Comparison of ENCODE assay signal across 27 mouse cellular contexts in the genomic region with DNA sequence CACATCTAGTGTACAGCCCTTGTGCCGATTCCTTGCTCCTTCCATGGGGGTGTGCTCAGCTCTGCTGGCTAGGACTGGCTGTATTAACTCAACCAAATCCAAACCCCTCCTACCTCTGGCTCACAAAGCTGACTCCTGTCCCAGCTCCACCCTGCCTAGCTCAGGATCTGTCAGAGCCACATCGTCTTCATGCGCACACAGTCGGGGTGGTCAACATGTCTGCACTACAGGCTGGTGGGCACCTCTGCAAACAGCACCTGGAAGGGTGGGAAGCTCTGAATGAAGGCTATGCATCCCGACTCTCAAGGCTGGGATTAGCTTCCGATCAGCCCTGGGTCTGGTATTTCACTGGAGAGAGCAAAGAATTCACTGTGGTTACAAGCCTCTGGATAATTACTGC.
DNase-seq lines count a peak whose midpoint lies in the region; ATAC-seq and TF ChIP-seq lines count a peak whose summit lies in the region.
"Had no signal": no experiment of that assay in that cellular context is flagged by ENCODE, and none has a peak within 500 bp of the region (broad histone marks: within the 10 kb centered on the region; RNA-seq: fewer than 3 reads in every experiment).

No protein-coding gene starts in this region.

- H3K79me2 ChIP-seq in myocyte (ENCODE audit: control insufficient read depth, insufficient read depth) = no peaks in the 10 kb centered on the region

- TF ChIP-seq CTCF in G1E (IDR thresholded peaks at IDR 0.05; ENCODE audit: low read depth, low read length) = no peak

- TF ChIP-seq POLR2A in myocyte (IDR thresholded peaks at IDR 0.05; ENCODE audit: insufficient read length, low read depth) = peak; percentile 65

- H3K9me3 ChIP-seq in G1E (replicated peaks) = peaks cover 91% of the 10 kb centered on the region
- H3K9me3 ChIP-seq: forebrain, embryonic 15.5 days; intestine, embryonic 15.5 days had no signal

- no peak for ATAC-seq in G1E (ENCODE audit: extremely low read depth, insufficient number of reproducible peaks, low FRiP score, poor library complexity, severe bottlenecking)
- ATAC-seq: forebrain, embryonic 15.5 days; hindbrain, embryonic 16.5 days; intestine, embryonic 15.5 days had no signal

- H3K4me3 ChIP-seq in G1E (ENCODE audit: low read depth, low read length) (peak overlapping the region; percentile 13; the same call in 1 of the 2 replicates), myocyte (peak overlapping the region; percentile 22)
- H3K4me3 ChIP-seq: forebrain, embryonic 12.5 days; forebrain, embryonic 15.5 days; heart, embryonic 12.5 days; heart, embryonic 15.5 days; hindbrain, embryonic 10.5 days; hindbrain, embryonic 13.5 days; intestine, embryonic 15.5 days had no signal

- peak; percentile 11 for DNase-seq in gastrocnemius, adult 18-20 months (ENCODE audit: low spot score)
- no peak for DNase-seq in gastrocnemius, postnatal 10 days
- DNase-seq in gastrocnemius, postnatal 25 days = peak; percentile 16
- DNase-seq in gastrocnemius, adult 8-10 months (ENCODE audit: low spot score in 2 of 2) = no peak
- no peak for DNase-seq in G1E (ENCODE audit: low spot score)
- no peak for DNase-seq in ovary, adult 18-20 months (ENCODE audit: low spot score)
- DNase-seq: adrenal gland, adult 2 months; adrenal gland, postnatal 14 days; B cell, adult 2 months; cerebellum, adult 11 months; cerebellum, adult 2 months; cerebellum, adult 9-11 months; cerebellum, postnatal 25 days; heart, adult 18-20 months; heart, postnatal 10 days; heart, postnatal 36 days; kidney, adult 11 months had no signal

- no peaks in the 10 kb centered on the region for H3K36me3 ChIP-seq in G1E (replicated peaks)
- no peaks in the 10 kb centered on the region for H3K36me3 ChIP-seq in myocyte (ENCODE audit: control insufficient read depth, insufficient read depth)
- H3K36me3 ChIP-seq: forebrain, embryonic 12.5 days; forebrain, embryonic 15.5 days; heart, embryonic 12.5 days; heart, embryonic 15.5 days; hindbrain, embryonic 10.5 days; hindbrain, embryonic 13.5 days; intestine, embryonic 15.5 days had no signal

- no peaks in the 10 kb centered on the region for H3K4me1 ChIP-seq in G1E (ENCODE audit: insufficient read depth, low read depth, low read length)
- H3K4me1 ChIP-seq: heart, embryonic 12.5 days; heart, embryonic 15.5 days had no signal

- H3K27me3 ChIP-seq in G1E (ENCODE audit: insufficient read depth, low read length) = no peaks in the 10 kb centered on the region
- H3K27me3 ChIP-seq in myocyte (ENCODE audit: control insufficient read depth, insufficient read depth, insufficient read length) = no peaks in the 10 kb centered on the region
- H3K27me3 ChIP-seq: CH12.LX; forebrain, embryonic 12.5 days; forebrain, embryonic 15.5 days; heart, embryonic 12.5 days; heart, embryonic 15.5 days; intestine, embryonic 15.5 days had no signal

- H3K4me2 ChIP-seq in myocyte (ENCODE audit: low read depth) = peak overlapping the region; percentile 66
- H3K4me2 ChIP-seq: forebrain, embryonic 12.5 days; forebrain, embryonic 15.5 days; heart, embryonic 12.5 days; heart, embryonic 15.5 days; hindbrain, embryonic 13.5 days; intestine, embryonic 15.5 days had no signal

- H3ac ChIP-seq in myocyte (ENCODE audit: control insufficient read depth, insufficient read length) = no peak overlapping the region

TF ChIP-seq in myocyte, 11 proteins besides CTCF, POLR2A, EP300 and RAD21:
- TF ChIP-seq POLR2AphosphoS2 (IDR thresholded peaks at IDR 0.05; ENCODE audit: insufficient read length, low read depth) (peak; percentile 53), REST (IDR thresholded peaks at IDR 0.05; ENCODE audit: insufficient read depth, insufficient read length) (no peak)

Comparison
In these comparisons a context has a peak if more than half of its experiments do, and no peak if none do; other contexts are left out.
1. DNase-seq: peak in gastrocnemius, adult 18-20 months (single experiment) and gastrocnemius, postnatal 25 days (single experiment); none in gastrocnemius, postnatal 10 days (single experiment), gastrocnemius, adult 8-10 months (0 of 2), G1E (single experiment) and ovary, adult 18-20 months (single experiment).